Mouse (Mus musculus) limb, embryonic 12.5 days (tissue): ENCODE results near the gene Fbxo17. TPM values are rescaled to one million over a fixed set of nuclear protein-coding genes. Genes with fewer than 3 reads are reported as not detected.
"Not testable (repeated sequence)": the region's sequence is repeated elsewhere in the genome, so short reads cannot be mapped to it uniquely, and the experiment has no call there.

Source experiments
- ATAC-seq: fragments of 200-750 bp; cut with Nextera tagmentation; 2 replicates; pipeline ENCODE4 v1.8.0; 2017; ENCODE audit warnings: low read depth, moderate TSS enrichment; ENCODE audit not compliant: insufficient number of reproducible peaks, insufficient read depth, low FRiP score, low TSS enrichment
- H3K27ac ChIP-seq: fragments of 300-500 bp; sonication (generic); 2 replicates; pipeline ENCODE4 v1.5.1; 2016; ENCODE audit warnings: mild to moderate bottlenecking, moderate library complexity
- H3K27me3 ChIP-seq: fragments of 300-500 bp; sonication (generic); 2 replicates; pipeline ENCODE4 v1.6.1; 2016; ENCODE audit warnings: mild to moderate bottlenecking, moderate library complexity
- H3K36me3 ChIP-seq: fragments of 300-500 bp; sonication (generic); 2 replicates; pipeline ENCODE4 v1.6.1; 2016; ENCODE audit warnings: mild to moderate bottlenecking, moderate library complexity
- H3K4me1 ChIP-seq: fragments of 300-500 bp; sonication (generic); replicated peaks from 2 replicates; pipeline ENCODE4 v1.6.1; 2016
- H3K4me2 ChIP-seq: fragments of 300-500 bp; sonication (generic); 2 replicates; pipeline ENCODE4 v1.6.1; 2016; ENCODE audit warnings: mild to moderate bottlenecking, moderate library complexity
- H3K4me3 ChIP-seq: fragments of 300-500 bp; sonication (generic); replicated peaks from 2 replicates; pipeline ENCODE4 v1.5.1; 2016; ENCODE audit warnings: mild to moderate bottlenecking
- H3K9ac ChIP-seq: fragments of 300-500 bp; sonication (generic); replicated peaks from 2 replicates; pipeline ENCODE4 v1.6.1; 2016; ENCODE audit warnings: mild to moderate bottlenecking, moderate library complexity
- H3K9me3 ChIP-seq: fragments of 300-500 bp; sonication (generic); 2 replicates; pipeline ENCODE4 v1.6.1; 2016; ENCODE audit warnings: mild to moderate bottlenecking, moderate library complexity
- WGBS: fragments of 180-500 bp; shearing (Covaris S2); methylation state at CpG from one replicate; pipeline ENCODE4 v1.1.7; 2016; 5-methylcytosine and 5-hydroxymethylcytosine counted together
- polyA plus RNA-seq: library from polyadenylated mRNA; unstranded; fragments of >200 nt; fragmentation: Nextera tagmentation; extraction: Ambion mirVana; gene quantifications from 2 replicates; pipeline ENCODE4 v1.2.1, GENCODE M21; 2016

Fbxo17 gene
- polyA plus RNA-seq, 1 experiment from 2014 or later = 24.0 TPM

- peak; percentile 66 for ATAC-seq
- Histone ChIP-seq H3K36me3 (no peaks in the 10 kb centered on the region), H3K4me3 (peak overlapping the region; percentile 55), H3K9ac (peak overlapping the region; percentile 42), H3K9me3 (no peaks in the 10 kb centered on the region), H3K4me1 (peaks cover 21% of the 10 kb centered on the region), H3K27ac (peak overlapping the region; percentile 8; the same call in 1 of the 2 replicates), H3K4me2 (peak overlapping the region; percentile 92), H3K27me3 (peaks cover 16% of the 10 kb centered on the region)
- 2% methylated on average over 38 of the region's 38 CpGs for WGBS
Observed at GRCm38 (mm10) chr7:28693321-28693966, 23.2 kb upstream of the Fbxo17 start.

- Histone ChIP-seq H3K4me2 (peak overlapping the region; percentile 92), H3K27me3 (peaks cover 16% of the 10 kb centered on the region), H3K9ac (no peak overlapping the region; the same call in 1 of the 2 replicates), H3K27ac (0 out of 2 replicates have a peak overlapping the region, but pooled peaks have one; percentile 17), H3K4me3 (peak overlapping the region; percentile 22), H3K36me3 (no peaks in the 10 kb centered on the region), H3K4me1 (peaks cover 21% of the 10 kb centered on the region), H3K9me3 (no peaks in the 10 kb centered on the region)
- WGBS = 7% methylated on average over 14 of the region's 14 CpGs
- ATAC-seq = no peak
Observed at GRCm38 (mm10) chr7:28694423-28694822, 22.2 kb upstream of the Fbxo17 start.

- 0 out of 2 replicates have a peak, but pooled peaks cover under 1% of the 10 kb centered on the region for H3K9me3 ChIP-seq
- peak overlapping the region; percentile 92 for H3K4me2 ChIP-seq
- peaks cover 21% of the 10 kb centered on the region for H3K4me1 ChIP-seq
- WGBS = 53% methylated on average over 8 of the region's 8 CpGs
- peaks cover 13% of the 10 kb centered on the region for H3K27me3 ChIP-seq
- no peak for ATAC-seq
- peak overlapping the region; percentile 22 for H3K4me3 ChIP-seq
- H3K9ac ChIP-seq = no peak overlapping the region; the same call in 1 of the 2 replicates
- no peak overlapping the region for H3K27ac ChIP-seq
- H3K36me3 ChIP-seq = no peaks in the 10 kb centered on the region
Observed at GRCm38 (mm10) chr7:28694966-28695511, 21.6 kb upstream of the Fbxo17 start.

- Histone ChIP-seq H3K4me1 (peaks cover 21% of the 10 kb centered on the region), H3K4me2 (no peak overlapping the region), H3K9me3 (peaks cover 9% of the 10 kb centered on the region; the same call in 1 of the 2 replicates), H3K36me3 (no peaks in the 10 kb centered on the region), H3K4me3 (no peak overlapping the region), H3K27ac (no peak overlapping the region), H3K9ac (no peak overlapping the region), H3K27me3 (peaks cover 13% of the 10 kb centered on the region)
- ATAC-seq = no peak
- WGBS = 93% methylated on average over 11 of the region's 11 CpGs
Observed at GRCm38 (mm10) chr7:28697277-28697676, 19.3 kb upstream of the Fbxo17 start.

- H3K4me3 ChIP-seq = no peak overlapping the region
- no peak overlapping the region for H3K4me2 ChIP-seq
- no peak overlapping the region for H3K27ac ChIP-seq
- H3K9ac ChIP-seq = no peak overlapping the region
- no peaks in the 10 kb centered on the region for H3K4me1 ChIP-seq
- H3K27me3 ChIP-seq = no peaks in the 10 kb centered on the region
- ATAC-seq = no peak
- peaks cover 9% of the 10 kb centered on the region; the same call in 1 of the 2 replicates for H3K9me3 ChIP-seq
- 94% methylated on average over 4 of the region's 4 CpGs for WGBS
- H3K36me3 ChIP-seq = no peaks in the 10 kb centered on the region
Observed at GRCm38 (mm10) chr7:28700269-28700668, 16.3 kb upstream of the Fbxo17 start.

GRCm38 (mm10) chr7:28701306-28701705 is 15.3 kb upstream of the Fbxo17 start:
- ATAC-seq, H3K27me3 ChIP-seq: not testable (repeated sequence)

GRCm38 (mm10) chr7:28702601-28703143 is 13.9 kb upstream of the Fbxo17 start:
- no peak overlapping the region for H3K27ac ChIP-seq
- WGBS = 76% methylated on average over 9 of the region's 9 CpGs
- no peak overlapping the region for H3K9ac ChIP-seq
- H3K27me3 ChIP-seq = no peaks in the 10 kb centered on the region
- no peak overlapping the region for H3K4me3 ChIP-seq
- H3K36me3 ChIP-seq = no peaks in the 10 kb centered on the region
- no peak for ATAC-seq
- H3K4me1 ChIP-seq = no peaks in the 10 kb centered on the region
- H3K4me2 ChIP-seq = no peak overlapping the region
- peaks cover 9% of the 10 kb centered on the region; the same call in 1 of the 2 replicates for H3K9me3 ChIP-seq

More at GRCm38 (mm10) chr7:28701306-28701705, 15.3 kb upstream of the Fbxo17 start:
- H3K4me1 ChIP-seq, H3K27ac ChIP-seq, H3K9ac ChIP-seq, H3K36me3 ChIP-seq, H3K9me3 ChIP-seq, H3K4me3 ChIP-seq, H3K4me2 ChIP-seq: not testable (repeated sequence)
- WGBS = 95% methylated on average over 12 of the region's 12 CpGs

GRCm38 (mm10) chr7:28709454-28709853 is 7.2 kb upstream of the Fbxo17 start:
- Histone ChIP-seq H3K36me3 (no peaks in the 10 kb centered on the region), H3K9me3 (no peaks in the 10 kb centered on the region), H3K4me3 (no peak overlapping the region), H3K27ac (no peak overlapping the region), H3K4me2 (no peak overlapping the region), H3K4me1 (no peaks in the 10 kb centered on the region), H3K9ac (no peak overlapping the region), H3K27me3 (no peaks in the 10 kb centered on the region)
- ATAC-seq = no peak

- Histone ChIP-seq H3K4me3 (no peak overlapping the region), H3K4me2 (no peak overlapping the region), H3K9ac (no peak overlapping the region), H3K27ac (no peak overlapping the region), H3K27me3 (no peaks in the 10 kb centered on the region), H3K36me3 (no peaks in the 10 kb centered on the region), H3K9me3 (no peaks in the 10 kb centered on the region), H3K4me1 (peaks cover 2% of the 10 kb centered on the region; the same call in 1 of the 2 replicates)
- 62% methylated on average over 3 of the region's 3 CpGs for WGBS
- ATAC-seq = no peak
Observed at GRCm38 (mm10) chr7:28710962-28711361, 5.6 kb upstream of the Fbxo17 start.

- Histone ChIP-seq H3K4me3 (no peak overlapping the region), H3K27ac (0 out of 2 replicates have a peak overlapping the region, but pooled peaks have one; percentile 25), H3K9ac (no peak overlapping the region), H3K4me1 (peaks cover 25% of the 10 kb centered on the region), H3K27me3 (no peaks in the 10 kb centered on the region), H3K9me3 (no peaks in the 10 kb centered on the region), H3K36me3 (no peaks in the 10 kb centered on the region), H3K4me2 (no peak overlapping the region)
- WGBS = 77% methylated on average over 5 of the region's 5 CpGs
- no peak for ATAC-seq
Observed at GRCm38 (mm10) chr7:28714667-28715066, 1.9 kb upstream of the Fbxo17 start.

GRCm38 (mm10) chr7:28715598-28715997 is 1.0 kb upstream of the Fbxo17 start:
- no peaks in the 10 kb centered on the region for H3K27me3 ChIP-seq

More at GRCm38 (mm10) chr7:28715598-28715997, 1.0 kb upstream of the Fbxo17 start:
- no peak for ATAC-seq
- H3K4me2 ChIP-seq = no peak overlapping the region
- no peaks in the 10 kb centered on the region for H3K9me3 ChIP-seq
- no peak overlapping the region for H3K27ac ChIP-seq
- H3K4me3 ChIP-seq = no peak overlapping the region
- no peaks in the 10 kb centered on the region for H3K36me3 ChIP-seq
- H3K4me1 ChIP-seq = peaks cover 25% of the 10 kb centered on the region
- 92% methylated on average over 2 of the region's 2 CpGs for WGBS
- H3K9ac ChIP-seq = no peak overlapping the region
